Mouse (Mus musculus) embryo, embryonic 9.5 days (tissue): ENCODE data around the gene Senp8.
"Not testable (repeated sequence)": the region's sequence is repeated elsewhere in the genome, so short reads cannot be mapped to it uniquely, and the experiment has no call there.

Experiments used
- DNase-seq: peaks from one replicate; pipeline ENCODE4 v3.0.0-alpha.2; 2017; ENCODE audit errors: extremely low spot score

Gene Senp8

DNA sequence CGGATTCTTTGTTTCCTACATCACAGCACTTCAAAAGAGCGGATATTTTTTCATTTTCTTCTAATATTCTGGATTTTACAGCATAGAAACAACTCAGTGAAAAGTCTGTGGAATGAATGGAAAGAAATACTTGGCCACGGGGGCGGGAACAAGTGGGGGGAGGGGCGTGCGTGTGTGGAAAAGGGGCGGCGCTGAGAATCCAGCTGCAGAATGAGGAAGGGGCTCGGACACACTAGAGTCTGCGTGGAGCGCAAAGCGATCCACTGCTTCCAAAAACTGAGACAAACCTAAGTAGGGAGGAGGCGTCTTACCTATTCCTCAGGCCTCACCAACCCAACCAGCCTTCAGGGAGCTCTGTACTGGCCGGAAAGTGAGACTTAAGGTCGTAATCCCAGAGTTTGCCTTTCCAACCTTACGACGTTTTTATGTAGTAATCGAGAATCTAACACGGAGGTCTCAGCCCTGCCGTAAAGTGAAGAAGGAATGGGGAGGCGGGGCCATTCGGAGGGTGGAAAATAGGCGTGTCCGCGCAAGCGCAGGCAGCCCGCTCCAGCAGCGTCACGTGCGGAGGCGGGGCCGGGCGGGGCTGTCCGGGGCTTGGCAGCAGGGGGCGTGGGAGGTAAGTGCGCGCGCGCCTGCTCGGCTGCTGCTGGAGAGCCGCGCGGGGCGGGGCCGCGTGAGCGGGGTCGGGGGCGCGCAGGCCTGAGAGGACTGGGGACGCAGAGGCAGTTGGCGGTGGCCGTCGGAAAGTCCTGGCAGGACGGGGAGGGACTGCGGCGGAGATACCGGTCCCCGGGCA lies at the start of gene Senp8, which contains the start of gene Myo9a:
Gene Senp8, minus strand, starts transcription at position 444 of the 799 bp plus-strand sequence.
Gene Myo9a, plus strand, starts transcription at position 630 of the 799 bp plus-strand sequence.
- peak; percentile 100 for DNase-seq

DNA sequence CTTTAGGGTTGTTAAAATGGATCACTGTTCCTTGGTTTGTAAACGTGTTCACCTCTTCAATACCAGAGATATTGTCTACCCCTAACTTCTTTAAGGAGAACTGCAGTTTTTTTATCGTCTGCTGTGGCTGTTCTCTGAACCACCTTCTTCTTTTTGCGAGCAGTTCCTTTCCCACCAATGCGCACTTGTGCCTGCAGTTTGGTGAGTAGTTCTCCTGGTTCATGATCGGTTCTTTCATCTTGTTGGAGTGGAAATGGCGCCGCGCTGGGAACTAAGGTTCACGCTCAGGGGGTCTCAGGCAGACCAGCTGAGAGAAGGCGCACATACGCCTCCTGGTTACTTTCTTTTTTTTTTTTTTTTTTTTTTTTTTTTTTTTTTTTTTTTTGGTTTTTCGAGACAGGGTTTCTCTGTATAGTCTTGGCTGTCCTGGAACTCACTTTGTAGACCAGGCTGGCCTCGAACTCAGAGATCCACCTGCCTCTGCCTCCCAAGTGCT lies 16.5 kb upstream of the Senp8 start:
- not testable (repeated sequence) for DNase-seq

DNA sequence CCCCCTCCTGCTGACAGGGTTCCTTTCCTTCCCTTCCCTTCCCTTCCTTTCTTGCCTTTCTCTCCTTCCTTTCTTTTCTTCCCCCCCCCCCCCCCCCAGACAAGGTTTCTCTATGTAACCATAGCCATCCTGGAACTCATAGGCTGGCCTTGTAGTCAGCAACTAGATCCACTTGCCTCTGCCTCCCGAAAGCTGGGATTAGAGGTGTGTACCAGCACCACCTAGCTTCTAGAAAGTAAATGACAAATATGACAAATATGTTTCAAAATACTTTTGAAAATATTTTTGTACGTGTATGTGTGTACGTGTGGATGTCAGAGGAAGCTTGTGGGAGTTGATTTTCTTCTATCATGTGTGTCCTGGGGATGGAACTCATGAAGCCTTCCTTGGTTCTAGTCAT lies 10.0 kb upstream of the Senp8 start:
- no peak for DNase-seq

DNA sequence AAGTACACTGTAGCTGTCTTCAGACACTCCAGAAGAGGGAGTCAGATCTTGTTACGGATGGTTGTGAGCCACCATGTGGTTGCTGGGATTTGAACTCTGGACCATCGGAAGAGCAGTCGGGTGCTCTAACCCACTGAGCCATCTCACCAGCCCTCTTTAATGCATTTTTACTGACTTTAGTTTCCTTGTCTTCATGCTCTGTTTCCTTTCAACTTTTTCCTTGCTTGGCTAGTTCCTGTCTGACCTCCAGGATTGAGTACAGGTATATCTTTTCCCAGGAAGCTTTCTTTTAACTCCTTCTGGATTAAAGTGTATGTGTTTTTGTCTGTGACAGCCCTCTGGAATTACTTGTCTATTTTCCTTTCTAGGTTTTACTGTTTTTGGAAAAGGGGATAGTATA lies 6.5 kb upstream of the Senp8 start:
- not testable (repeated sequence) for DNase-seq

DNA sequence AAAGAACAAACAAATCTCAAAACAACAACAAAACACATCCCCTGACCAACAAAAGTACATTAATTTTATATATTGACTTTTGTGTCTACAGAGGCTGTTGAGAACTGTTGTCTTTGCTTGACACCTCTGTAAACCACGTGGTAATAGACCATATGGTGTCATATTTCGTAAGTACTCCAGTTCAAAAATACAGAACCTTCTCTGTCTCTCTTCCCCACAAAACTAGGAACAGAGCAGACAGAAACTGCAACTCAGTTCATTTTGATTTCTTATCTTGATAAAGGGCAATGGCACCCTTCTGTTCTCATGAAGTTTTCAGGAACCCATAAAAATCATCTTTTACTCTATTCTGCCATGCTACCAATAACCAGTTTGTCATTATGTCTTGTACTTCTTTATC lies 4.7 kb upstream of the Senp8 start:
- no peak for DNase-seq

DNA sequence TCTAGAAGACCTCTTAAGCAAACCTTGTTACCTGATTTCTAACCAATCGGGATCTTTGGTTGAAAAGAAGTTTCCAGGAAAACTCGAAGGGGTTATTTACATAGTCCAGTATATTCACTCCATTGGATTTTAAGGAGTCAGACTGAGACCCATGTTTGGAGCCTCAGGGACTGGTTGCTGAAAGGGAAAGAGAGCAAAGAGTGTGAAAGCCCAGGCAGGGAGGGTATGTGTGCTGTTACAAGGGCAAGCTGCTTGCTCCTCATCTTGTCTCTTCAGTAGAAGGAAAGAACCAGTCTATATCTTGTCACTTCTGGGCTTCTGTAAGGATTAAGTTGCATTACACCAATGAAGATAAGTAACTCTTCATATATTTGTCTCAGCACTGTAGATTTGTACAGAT lies 1.5 kb upstream of the Senp8 start:
- no peak for DNase-seq

DNA sequence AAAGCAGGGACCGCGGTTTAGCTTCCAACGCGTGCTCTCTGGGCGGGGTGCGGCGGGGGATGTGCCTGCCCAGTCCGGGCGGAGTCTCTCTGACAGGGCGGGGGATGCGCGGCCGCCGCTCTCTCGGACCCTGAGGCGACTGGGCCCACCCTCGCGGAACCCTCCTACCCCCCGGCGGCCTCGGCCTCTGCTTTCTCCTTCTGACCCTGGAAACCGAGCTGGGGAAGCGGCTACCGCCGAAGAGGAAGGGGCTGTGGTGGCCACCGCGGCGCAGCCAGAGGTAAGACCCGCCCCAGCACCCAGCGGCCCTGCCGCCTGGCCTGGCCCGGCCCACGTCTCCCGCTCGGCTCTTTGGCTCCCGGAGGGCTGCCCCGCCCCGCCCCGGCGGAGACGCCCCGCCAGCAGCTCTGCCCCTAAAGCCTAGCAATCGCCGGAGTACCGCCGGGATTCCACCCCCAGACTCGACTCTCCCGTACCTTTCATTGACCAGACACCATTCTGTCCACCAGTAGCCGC lies 614 bp upstream of the Senp8 start:
- DNase-seq: no peak

DNA sequence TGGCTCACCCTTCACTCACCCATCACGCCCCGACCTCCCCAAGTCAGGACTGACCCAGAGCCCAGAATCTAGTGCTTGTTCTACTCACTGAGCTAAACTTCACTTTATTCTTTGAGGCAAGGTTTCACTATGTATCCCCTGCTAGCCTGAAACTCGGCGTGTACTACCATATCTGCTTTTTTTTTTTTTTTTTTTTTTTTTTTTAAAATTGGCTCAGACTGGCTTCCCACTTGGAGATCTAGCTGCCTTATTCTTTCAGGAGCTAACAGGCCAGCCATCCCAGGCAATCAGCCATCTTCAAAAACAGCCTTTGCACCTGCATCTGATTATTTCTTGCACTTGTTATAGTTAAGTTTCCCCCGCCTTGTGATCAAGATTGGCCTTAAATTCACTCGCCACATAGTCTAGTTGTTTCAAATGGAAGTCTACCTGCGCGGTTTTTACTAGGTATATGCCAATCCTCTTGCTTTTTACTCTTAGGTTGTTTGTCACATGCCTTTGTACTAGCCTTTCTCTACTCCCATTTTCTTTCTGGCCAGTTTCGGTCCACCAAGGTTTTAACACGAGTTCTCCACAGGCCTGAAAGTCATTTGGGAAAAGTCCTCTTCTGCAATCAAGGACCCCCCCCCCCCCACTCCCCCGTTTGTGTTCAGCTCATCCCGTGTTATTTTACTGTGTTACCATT lies 787 bp downstream of the Senp8 start:
- no peak for DNase-seq

DNA sequence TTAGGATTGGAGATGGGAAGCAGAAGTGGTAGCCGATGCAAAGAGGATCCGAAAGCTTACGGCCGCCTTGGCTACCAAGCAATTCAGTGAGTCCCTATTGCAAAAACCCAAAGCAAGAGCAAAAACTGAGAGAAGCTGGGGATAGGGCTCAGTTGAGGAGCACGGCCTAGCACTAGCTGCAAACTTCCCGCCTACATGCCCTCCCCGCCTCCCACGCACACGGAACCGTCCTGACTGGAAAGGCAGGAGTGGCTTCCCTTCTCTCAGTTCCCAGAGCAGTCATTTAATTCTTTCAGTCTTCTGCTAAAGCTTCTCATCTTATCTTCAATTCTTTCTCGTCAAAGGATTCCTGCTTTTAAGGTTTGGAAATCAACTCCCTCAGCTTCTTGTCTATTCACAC lies 1.5 kb downstream of the Senp8 start:
- no peak for DNase-seq

DNA sequence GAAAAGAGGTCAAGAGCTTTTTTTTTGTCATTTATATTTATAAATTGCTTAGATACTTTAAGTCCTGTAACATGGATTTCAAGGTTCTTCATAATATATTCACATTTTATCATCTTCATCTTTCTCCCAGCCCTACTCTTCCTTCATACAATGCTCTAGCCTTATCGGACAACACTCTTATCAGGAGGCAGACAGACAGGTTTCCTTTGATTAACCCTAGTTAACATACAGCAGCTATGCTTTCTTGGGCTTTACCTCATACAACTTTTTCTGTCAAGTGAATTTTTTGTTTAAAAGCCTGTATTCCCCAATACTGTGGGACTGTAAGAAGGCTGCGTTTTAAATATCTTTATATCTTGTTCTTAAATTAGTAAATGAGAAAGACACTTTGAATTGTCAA lies 2.1 kb downstream of the Senp8 start:
- no peak for DNase-seq

DNA sequence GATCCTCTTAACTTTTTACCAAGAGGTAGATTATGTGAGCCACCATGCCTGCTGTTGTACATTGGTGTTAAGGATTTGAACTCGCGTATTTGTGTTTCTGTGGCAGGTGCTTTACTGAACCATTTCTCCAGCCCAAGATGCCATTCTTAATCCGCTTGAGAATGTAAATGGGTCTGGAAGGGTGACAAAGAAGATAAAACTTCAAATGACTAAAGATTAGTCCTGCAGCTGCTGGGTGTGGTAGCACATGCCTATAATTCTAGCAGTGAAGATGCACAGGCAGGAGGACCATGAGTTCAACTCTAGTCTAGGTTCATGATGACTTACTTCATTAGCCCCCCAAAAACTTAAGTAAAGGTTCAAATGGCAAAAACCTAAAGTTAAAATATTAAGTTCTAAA lies 6.6 kb downstream of the Senp8 start:
- no peak for DNase-seq

DNA sequence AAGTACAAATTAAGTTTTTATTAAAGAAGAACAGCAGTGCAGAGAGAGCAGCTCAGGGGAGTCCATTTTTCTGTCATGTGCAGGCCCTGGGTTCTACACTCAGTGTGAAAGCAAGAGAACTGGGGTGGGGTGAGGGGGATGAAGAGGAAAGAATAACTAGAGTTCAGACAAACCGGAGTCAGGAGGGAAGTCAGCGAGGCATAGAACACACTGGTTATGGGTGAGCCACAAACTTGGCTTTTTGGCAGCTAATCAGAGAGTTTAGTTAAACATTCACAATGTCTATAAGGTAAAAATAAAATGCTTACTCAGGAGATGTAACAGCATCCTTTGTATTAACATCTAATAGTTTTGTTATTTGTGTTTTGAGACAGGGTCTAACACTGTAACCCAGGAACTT lies 9.9 kb downstream of the Senp8 start:
- DNase-seq: no peak

DNA sequence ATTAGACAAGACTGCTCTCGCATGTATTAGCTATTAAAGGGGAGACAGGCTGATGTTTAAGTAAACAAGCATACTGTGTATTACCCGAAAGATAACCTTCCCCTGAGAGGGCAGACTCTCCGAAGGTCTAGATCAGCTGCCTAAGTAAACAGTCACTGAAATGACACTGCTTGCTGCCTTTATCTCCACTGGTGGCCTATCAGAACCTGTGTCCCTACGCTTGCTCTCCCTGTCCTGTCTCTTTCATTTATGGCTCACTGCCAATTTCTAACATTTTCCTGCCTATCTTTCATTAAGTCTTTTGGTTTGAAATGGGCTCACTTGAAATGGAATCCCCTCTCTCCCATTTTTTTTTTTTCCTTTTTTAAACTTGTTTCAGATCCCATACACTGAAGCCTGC lies 15.1 kb downstream of the Senp8 start:
- DNase-seq: no peak

DNA sequence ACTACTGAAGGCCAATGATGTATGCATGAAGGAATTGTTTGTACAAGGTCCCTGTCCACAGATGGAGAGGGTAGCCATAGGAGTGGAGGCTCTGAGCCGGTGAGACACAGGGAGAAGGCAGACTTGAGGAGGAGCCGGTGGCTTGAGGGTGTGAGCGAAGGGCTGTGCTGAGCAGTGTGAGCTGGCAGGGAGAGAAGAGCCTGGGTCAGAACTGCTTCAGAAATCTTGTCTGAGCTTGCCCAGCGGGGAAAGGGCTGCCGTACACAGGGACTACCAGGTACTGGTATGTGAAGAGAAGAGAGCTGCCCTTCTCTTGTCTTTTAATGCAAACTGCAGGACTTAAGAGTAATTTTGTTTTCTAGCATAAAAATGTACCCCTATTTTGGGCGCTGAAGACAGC lies 17.4 kb downstream of the Senp8 start:
- DNase-seq: no peak

DNA sequence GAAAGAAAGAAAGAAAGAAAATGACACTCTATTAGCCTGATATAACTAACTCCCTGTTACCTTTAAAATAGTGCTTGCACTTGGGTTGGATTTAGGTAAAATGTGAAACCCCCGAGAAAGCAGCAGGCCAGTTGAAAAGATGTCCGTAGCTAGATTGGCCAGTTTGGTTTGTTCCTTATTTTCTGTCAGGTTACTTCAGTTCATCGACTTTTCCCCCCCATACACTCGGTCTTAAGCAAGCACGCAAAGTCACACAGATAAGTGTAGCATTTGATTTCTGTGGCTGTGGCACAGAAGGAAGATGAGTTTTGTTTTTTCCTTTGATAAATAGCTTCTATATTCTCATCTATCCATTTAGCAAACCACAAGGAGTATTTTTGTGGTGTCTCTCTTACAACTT lies 19.4 kb downstream of the Senp8 start:
- no peak for DNase-seq

DNA sequence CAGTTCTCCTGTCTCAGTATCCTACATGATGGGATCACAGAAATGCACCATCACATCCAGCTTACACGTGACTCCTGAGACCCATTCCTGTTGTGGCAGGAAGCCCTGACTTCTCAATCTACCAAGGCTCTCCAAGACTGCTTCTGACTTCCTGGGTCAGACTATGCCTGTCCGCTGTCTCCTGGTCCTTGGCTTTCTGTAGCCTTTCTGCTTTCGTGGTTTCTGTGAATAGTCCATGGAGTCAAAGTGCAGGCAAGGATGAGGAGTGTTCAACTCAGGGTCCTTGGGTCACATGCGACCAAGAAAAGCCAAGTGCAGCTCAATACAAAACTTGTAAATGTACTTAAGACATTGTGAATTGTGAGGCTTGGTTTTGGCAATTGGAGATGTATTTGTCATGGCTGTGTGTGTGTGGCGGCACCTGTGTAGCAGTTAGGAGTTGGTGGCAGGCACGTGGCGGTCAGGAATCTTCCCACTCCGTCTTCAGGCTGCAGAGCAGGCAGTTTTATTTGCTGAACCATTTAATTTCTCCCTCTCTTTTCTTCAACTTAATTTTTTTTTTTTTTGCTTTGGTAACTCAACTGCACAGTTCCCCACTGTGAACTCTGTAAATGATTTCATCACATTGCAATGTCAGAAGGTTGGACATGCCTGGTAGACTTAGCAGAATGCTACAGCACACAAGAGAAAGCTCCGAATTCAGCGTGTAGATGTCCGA lies 22.8 kb downstream of the Senp8 start:
- DNase-seq: no peak

DNA sequence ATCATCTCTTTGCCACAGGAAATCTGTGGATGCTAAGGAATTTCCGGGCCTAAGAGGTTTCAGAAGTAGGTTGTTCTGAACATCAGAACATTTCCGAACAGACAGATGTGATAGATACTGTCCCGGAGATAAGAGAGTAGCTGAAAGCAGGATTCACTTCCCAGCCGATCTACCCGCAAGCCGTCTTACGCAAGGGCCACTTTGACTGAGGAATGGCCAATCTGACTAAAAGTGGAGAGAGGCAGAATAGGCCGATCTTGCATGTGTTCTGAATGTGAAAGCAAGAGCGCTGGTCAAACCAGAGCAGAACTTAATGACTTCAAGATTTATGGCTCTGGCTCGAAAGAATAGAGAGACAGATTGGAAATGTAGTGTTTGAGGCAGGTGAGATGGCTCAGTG lies 25.0 kb downstream of the Senp8 start:
- DNase-seq: no peak

DNA sequence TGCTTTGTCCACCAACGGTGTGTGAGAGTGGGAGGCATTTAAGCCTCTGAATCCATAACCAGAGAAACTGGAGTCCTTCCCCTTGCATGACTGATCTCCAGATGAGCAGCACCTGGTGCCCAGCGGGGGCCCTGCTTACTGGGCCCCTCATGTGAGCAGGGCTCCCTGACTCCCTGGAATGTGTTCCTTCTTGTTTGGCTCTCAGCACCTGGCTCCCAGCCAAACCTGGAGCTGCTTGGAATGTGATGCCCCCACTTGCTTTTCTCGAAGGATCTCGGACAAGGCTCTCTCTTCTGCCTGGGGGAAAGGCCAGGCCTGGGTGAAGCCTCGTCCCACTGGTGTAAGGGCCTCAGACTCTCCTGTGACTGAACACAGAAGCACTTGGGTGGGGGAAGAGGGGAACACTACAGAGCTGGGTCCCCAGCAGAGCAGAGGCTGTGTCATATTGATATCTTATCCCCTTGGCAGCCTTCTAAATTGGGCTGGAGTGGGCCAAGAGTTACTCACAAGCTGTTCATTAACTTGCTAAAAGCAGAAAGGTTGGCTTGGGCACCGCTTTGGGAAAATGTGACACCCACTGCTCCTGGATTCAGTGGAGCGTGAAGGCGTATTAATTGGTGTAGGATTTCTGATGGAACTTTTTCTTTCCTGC lies 26.6 kb downstream of the Senp8 start:
- DNase-seq: no peak

DNA sequence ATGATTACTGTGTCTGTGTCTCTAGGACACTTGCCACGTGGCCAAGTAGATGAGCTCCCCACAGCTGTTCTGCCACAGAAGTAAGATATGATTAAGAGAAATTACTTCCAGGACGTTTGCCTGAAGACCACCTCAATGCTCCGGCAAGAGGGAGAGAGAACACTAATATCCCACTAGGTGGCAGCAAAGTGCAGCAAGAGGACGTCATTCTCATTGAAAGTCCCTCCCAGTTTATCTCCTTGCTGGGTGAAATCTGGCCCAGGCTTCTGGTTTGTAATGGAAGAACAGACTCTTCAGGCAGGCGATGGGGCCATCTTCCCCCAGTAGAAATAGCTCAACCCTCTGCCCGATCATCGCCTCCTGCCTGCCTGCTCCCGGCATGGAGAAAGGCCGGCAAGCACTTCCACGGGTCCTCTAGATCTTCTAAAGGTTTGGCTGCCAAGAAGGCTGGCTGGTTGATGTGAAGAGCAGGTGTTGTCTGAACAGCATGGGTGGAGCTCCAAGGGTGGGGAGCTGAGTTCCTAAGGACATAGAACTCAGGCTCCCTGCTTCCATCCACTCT lies 27.3 kb downstream of the Senp8 start:
- DNase-seq: peak; percentile 81

DNA sequence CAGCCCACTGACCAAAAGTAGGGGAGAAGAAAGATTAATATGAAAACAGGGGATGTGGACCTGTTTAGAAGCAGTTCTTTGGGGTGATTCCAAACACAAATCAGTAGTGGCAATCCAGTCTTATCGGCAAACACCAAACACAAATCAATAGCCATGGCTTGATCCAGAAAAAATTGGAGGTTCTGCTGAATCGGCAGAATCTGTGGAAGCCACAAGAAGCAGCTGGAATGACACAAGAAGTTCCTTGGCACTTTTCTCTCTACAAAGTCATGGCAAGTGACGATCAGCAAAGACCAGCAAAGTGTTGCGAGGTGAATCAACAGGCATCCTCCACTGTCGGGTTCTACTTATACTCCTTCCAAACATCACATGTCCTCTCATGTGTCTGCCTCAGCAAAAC lies 29.4 kb downstream of the Senp8 start:
- DNase-seq: no peak

DNA sequence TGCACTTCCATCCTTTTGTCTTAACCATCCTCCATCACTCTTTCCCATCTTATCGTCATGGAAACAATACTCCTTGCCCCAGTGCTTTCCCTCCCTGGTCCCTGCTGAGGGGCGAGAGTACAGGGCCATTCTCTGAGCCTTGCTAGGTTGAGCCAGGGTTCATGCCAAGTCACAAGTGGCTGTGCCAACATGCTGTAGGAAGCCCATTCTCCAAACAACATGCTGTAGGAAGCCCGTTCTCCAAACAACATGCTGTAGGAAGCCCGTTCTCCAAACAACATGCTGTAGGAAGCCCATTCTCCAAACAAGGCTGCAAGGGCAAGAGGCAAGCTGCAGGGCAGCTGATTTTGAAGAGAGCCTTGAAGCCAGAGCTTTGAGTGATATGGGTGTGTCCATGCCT lies 32.3 kb downstream of the Senp8 start:
- DNase-seq: no peak
